Mouse (Mus musculus): ENCODE data around the gene Ttyh1. TPM values are rescaled to one million over a fixed set of nuclear protein-coding genes. Genes with fewer than 3 reads are reported as not detected.

Ttyh1 gene
- polyA plus RNA-seq, 1 experiment from 2014 or later, result 1.3 TPM

- H3K36me3 ChIP-seq (ENCODE audit: control insufficient read depth, insufficient read depth), result no peaks in the 10 kb centered on the region
- 0 out of 2 replicates have a peak, but pooled peaks cover 6% of the 10 kb centered on the region for H3K4me1 ChIP-seq (ENCODE audit: control insufficient read depth, insufficient read depth, low read length)
- no peak for ATAC-seq (replicated peaks; ENCODE audit: extremely low read depth, insufficient read depth, low FRiP score)
- H3K9me3 ChIP-seq (replicated peaks; ENCODE audit: control insufficient read depth, low read length), result no peaks in the 10 kb centered on the region
- H3K27ac ChIP-seq (ENCODE audit: low read length), result no peak overlapping the region
- no peak overlapping the region for H3K4me2 ChIP-seq (ENCODE audit: low read depth, low read length)
- 56% methylated on average over 4 of the region's 4 CpGs for WGBS
- no peaks in the 10 kb centered on the region for H3K27me3 ChIP-seq (ENCODE audit: control insufficient read depth, insufficient read depth, low read length)
- H3K9ac ChIP-seq (ENCODE audit: low read length), result no peak overlapping the region
- H3K4me3 ChIP-seq (ENCODE audit: low read length), result no peak overlapping the region
These were observed 31.8 kb upstream of the Ttyh1 start for GRCm38 (mm10) chr7:4087238-4087895.

- no peak overlapping the region for H3K4me2 ChIP-seq (ENCODE audit: low read depth, low read length)
- 77% methylated on average over 6 of the region's 6 CpGs for WGBS
- H3K4me3 ChIP-seq (ENCODE audit: low read length), result no peak overlapping the region
- H3K27me3 ChIP-seq (ENCODE audit: control insufficient read depth, insufficient read depth, low read length), result no peaks in the 10 kb centered on the region
- no peaks in the 10 kb centered on the region for H3K9me3 ChIP-seq (replicated peaks; ENCODE audit: control insufficient read depth, low read length)
- H3K4me1 ChIP-seq (ENCODE audit: control insufficient read depth, insufficient read depth, low read length), result 0 out of 2 replicates have a peak, but pooled peaks cover 6% of the 10 kb centered on the region
- no peak overlapping the region for H3K9ac ChIP-seq (ENCODE audit: low read length)
- 0 out of 2 replicates have a peak, but pooled peaks have one; percentile 23 for ATAC-seq (replicated peaks; ENCODE audit: extremely low read depth, insufficient read depth, low FRiP score)
- H3K36me3 ChIP-seq (ENCODE audit: control insufficient read depth, insufficient read depth), result no peaks in the 10 kb centered on the region
- no peak overlapping the region for H3K27ac ChIP-seq (ENCODE audit: low read length)
These were observed 31.2 kb upstream of the Ttyh1 start for GRCm38 (mm10) chr7:4087896-4088480.

GRCm38 (mm10) chr7:4088679-4089078 is 30.5 kb upstream of the Ttyh1 start:
- Histone ChIP-seq H3K9me3 (replicated peaks; ENCODE audit: control insufficient read depth, low read length) (no peaks in the 10 kb centered on the region), H3K27ac (ENCODE audit: low read length) (no peak overlapping the region), H3K4me3 (ENCODE audit: low read length) (no peak overlapping the region), H3K9ac (ENCODE audit: low read length) (no peak overlapping the region), H3K27me3 (ENCODE audit: control insufficient read depth, insufficient read depth, low read length) (no peaks in the 10 kb centered on the region), H3K4me2 (ENCODE audit: low read depth, low read length) (no peak overlapping the region), H3K4me1 (ENCODE audit: control insufficient read depth, insufficient read depth, low read length) (0 out of 2 replicates have a peak, but pooled peaks cover 6% of the 10 kb centered on the region), H3K36me3 (ENCODE audit: control insufficient read depth, insufficient read depth) (no peaks in the 10 kb centered on the region)
- WGBS, result 69% methylated on average over 2 of the region's 2 CpGs
- ATAC-seq (replicated peaks; ENCODE audit: extremely low read depth, insufficient read depth, low FRiP score), result no peak

- Histone ChIP-seq H3K9ac (ENCODE audit: low read length) (no peak overlapping the region), H3K27ac (ENCODE audit: low read length) (no peak overlapping the region), H3K27me3 (ENCODE audit: control insufficient read depth, insufficient read depth, low read length) (no peaks in the 10 kb centered on the region), H3K4me3 (ENCODE audit: low read length) (no peak overlapping the region), H3K9me3 (replicated peaks; ENCODE audit: control insufficient read depth, low read length) (no peaks in the 10 kb centered on the region), H3K4me2 (ENCODE audit: low read depth, low read length) (no peak overlapping the region), H3K4me1 (ENCODE audit: control insufficient read depth, insufficient read depth, low read length) (0 out of 2 replicates have a peak, but pooled peaks cover 6% of the 10 kb centered on the region), H3K36me3 (ENCODE audit: control insufficient read depth, insufficient read depth) (no peaks in the 10 kb centered on the region)
- ATAC-seq (replicated peaks; ENCODE audit: extremely low read depth, insufficient read depth, low FRiP score), result no peak
- 29% methylated on average over 8 of the region's 8 CpGs for WGBS
These were observed 28.0 kb upstream of the Ttyh1 start for GRCm38 (mm10) chr7:4091170-4091569.

GRCm38 (mm10) chr7:4098301-4098700 is 20.9 kb upstream of the Ttyh1 start:
- Histone ChIP-seq H3K27me3 (ENCODE audit: control insufficient read depth, insufficient read depth, low read length) (no peaks in the 10 kb centered on the region), H3K9ac (ENCODE audit: low read length) (no peak overlapping the region), H3K4me3 (ENCODE audit: low read length) (no peak overlapping the region), H3K27ac (ENCODE audit: low read length) (no peak overlapping the region), H3K36me3 (ENCODE audit: control insufficient read depth, insufficient read depth) (no peaks in the 10 kb centered on the region), H3K4me1 (ENCODE audit: control insufficient read depth, insufficient read depth, low read length) (no peaks in the 10 kb centered on the region), H3K4me2 (ENCODE audit: low read depth, low read length) (no peak overlapping the region), H3K9me3 (replicated peaks; ENCODE audit: control insufficient read depth, low read length) (no peaks in the 10 kb centered on the region)
- 82% methylated on average over 2 of the region's 2 CpGs for WGBS
- no peak for ATAC-seq (replicated peaks; ENCODE audit: extremely low read depth, insufficient read depth, low FRiP score)

GRCm38 (mm10) chr7:4098832-4099231 is 20.4 kb upstream of the Ttyh1 start:
- Histone ChIP-seq H3K27ac (ENCODE audit: low read length) (no peak overlapping the region), H3K9ac (ENCODE audit: low read length) (no peak overlapping the region), H3K4me3 (ENCODE audit: low read length) (no peak overlapping the region), H3K36me3 (ENCODE audit: control insufficient read depth, insufficient read depth) (no peaks in the 10 kb centered on the region), H3K4me1 (ENCODE audit: control insufficient read depth, insufficient read depth, low read length) (no peaks in the 10 kb centered on the region), H3K27me3 (ENCODE audit: control insufficient read depth, insufficient read depth, low read length) (no peaks in the 10 kb centered on the region), H3K9me3 (replicated peaks; ENCODE audit: control insufficient read depth, low read length) (no peaks in the 10 kb centered on the region), H3K4me2 (ENCODE audit: low read depth, low read length) (no peak overlapping the region)
- WGBS, result 51% methylated on average over 2 of the region's 2 CpGs
- no peak for ATAC-seq (replicated peaks; ENCODE audit: extremely low read depth, insufficient read depth, low FRiP score)

GRCm38 (mm10) chr7:4101144-4101543 is 18.1 kb upstream of the Ttyh1 start:
- ATAC-seq (replicated peaks; ENCODE audit: extremely low read depth, insufficient read depth, low FRiP score), result no peak
- no peaks in the 10 kb centered on the region for H3K9me3 ChIP-seq (replicated peaks; ENCODE audit: control insufficient read depth, low read length)

GRCm38 (mm10) chr7:4103411-4103810 is 15.8 kb upstream of the Ttyh1 start:
- H3K4me1 ChIP-seq (ENCODE audit: control insufficient read depth, insufficient read depth, low read length), result no peaks in the 10 kb centered on the region
- WGBS, result 13% methylated on average over 4 of the region's 4 CpGs
- no peak overlapping the region for H3K4me3 ChIP-seq (ENCODE audit: low read length)
- H3K4me2 ChIP-seq (ENCODE audit: low read depth, low read length), result no peak overlapping the region
- H3K36me3 ChIP-seq (ENCODE audit: control insufficient read depth, insufficient read depth), result no peaks in the 10 kb centered on the region
- no peaks in the 10 kb centered on the region for H3K9me3 ChIP-seq (replicated peaks; ENCODE audit: control insufficient read depth, low read length)
- H3K9ac ChIP-seq (ENCODE audit: low read length), result no peak overlapping the region
- no peak for ATAC-seq (replicated peaks; ENCODE audit: extremely low read depth, insufficient read depth, low FRiP score)
- H3K27me3 ChIP-seq (ENCODE audit: control insufficient read depth, insufficient read depth, low read length), result no peaks in the 10 kb centered on the region
- H3K27ac ChIP-seq (ENCODE audit: low read length), result no peak overlapping the region

More at GRCm38 (mm10) chr7:4101144-4101543, 18.1 kb upstream of the Ttyh1 start:
- WGBS, result 68% methylated on average over 5 of the region's 5 CpGs
- H3K9ac ChIP-seq (ENCODE audit: low read length), result no peak overlapping the region
- no peak overlapping the region for H3K27ac ChIP-seq (ENCODE audit: low read length)
- no peaks in the 10 kb centered on the region for H3K36me3 ChIP-seq (ENCODE audit: control insufficient read depth, insufficient read depth)
- no peaks in the 10 kb centered on the region for H3K4me1 ChIP-seq (ENCODE audit: control insufficient read depth, insufficient read depth, low read length)
- no peaks in the 10 kb centered on the region for H3K27me3 ChIP-seq (ENCODE audit: control insufficient read depth, insufficient read depth, low read length)
- H3K4me2 ChIP-seq (ENCODE audit: low read depth, low read length), result no peak overlapping the region
- H3K4me3 ChIP-seq (ENCODE audit: low read length), result no peak overlapping the region

GRCm38 (mm10) chr7:4111766-4112165 is 7.4 kb upstream of the Ttyh1 start:
- Histone ChIP-seq H3K4me3 (ENCODE audit: low read length) (no peak overlapping the region), H3K36me3 (ENCODE audit: control insufficient read depth, insufficient read depth) (no peaks in the 10 kb centered on the region), H3K9me3 (replicated peaks; ENCODE audit: control insufficient read depth, low read length) (no peaks in the 10 kb centered on the region), H3K4me1 (ENCODE audit: control insufficient read depth, insufficient read depth, low read length) (peaks cover 6% of the 10 kb centered on the region; the same call in 1 of the 2 replicates), H3K27ac (ENCODE audit: low read length) (no peak overlapping the region), H3K9ac (ENCODE audit: low read length) (no peak overlapping the region), H3K4me2 (ENCODE audit: low read depth, low read length) (no peak overlapping the region), H3K27me3 (ENCODE audit: control insufficient read depth, insufficient read depth, low read length) (no peaks in the 10 kb centered on the region)
- no peak for ATAC-seq (replicated peaks; ENCODE audit: extremely low read depth, insufficient read depth, low FRiP score)
- WGBS, result 56% methylated on average over 3 of the region's 3 CpGs

Data from heart, embryonic 16.5 days (tissue).